Mouse (Mus musculus) spleen, adult 2 months (tissue): Measurements from ENCODE around the gene Rfx5.

Source experiments
- CTCF ChIP-seq: fragments of 200-500 bp; IDR thresholded peaks from 2 replicates; pipeline ENCODE4 v1.5.1; 2011; ENCODE audit warnings: mild to moderate bottlenecking, inconsistent platforms; ENCODE audit not compliant: insufficient read depth, insufficient read length, insufficient replicate concordance; ENCODE audit errors: extremely low read depth
- POLR2A ChIP-seq: fragments of 200-500 bp; IDR thresholded peaks from 2 replicates; pipeline ENCODE4 v1.6.1; 2011; ENCODE audit warnings: low read depth, low read length, inconsistent platforms

DNA sequence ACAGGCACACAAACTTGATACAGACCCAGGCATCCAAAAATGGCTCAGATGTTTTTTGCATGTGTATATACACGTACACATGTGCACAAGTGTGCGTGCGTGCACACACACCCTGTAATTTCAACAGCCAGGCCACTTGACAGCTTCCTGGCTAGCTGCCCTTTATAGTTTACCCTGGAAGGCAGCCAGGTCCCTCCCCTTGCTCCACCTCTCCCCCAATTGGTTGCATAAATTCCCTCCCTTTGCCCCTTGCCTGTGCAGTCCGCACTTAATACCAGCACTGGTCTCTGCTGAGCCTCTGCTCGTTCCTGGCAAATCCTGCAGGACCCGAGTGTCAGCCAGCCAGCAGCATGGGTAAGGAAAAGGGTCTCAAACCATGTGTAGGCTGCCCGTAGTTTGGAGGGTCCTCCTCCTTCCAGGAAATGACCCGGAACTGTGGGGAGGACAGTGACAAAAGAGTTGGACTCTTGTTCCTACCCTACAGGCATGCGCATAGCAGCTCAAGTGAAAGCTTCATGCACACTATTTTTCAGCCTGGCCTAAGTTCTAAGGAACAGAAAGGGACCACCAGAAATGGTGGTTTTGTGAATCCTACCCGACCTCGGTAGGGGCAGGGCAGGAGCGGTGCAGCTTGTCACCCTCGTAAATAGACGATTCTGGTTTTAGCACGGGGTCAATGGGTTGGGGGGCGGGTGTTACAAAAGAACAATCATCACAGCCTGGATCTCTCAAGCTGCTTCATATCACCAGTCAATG lies 20.9 kb upstream of the Rfx5 start, which contains the start of gene Selenbp1:
- TF ChIP-seq CTCF: no peak
- TF ChIP-seq POLR2A: peak; percentile 9; the same call in 1 of the 2 replicates
